Mouse (Mus musculus) heart, adult 2 months (tissue): ENCODE data around the gene Pfkfb1.

Experiments used
- CTCF ChIP-seq: fragments of 200-600 bp; IDR thresholded peaks from 2 replicates; pipeline ENCODE4 v1.8.1; 2022; ENCODE audit warnings: antibody characterized with exemption, mild to moderate bottlenecking, moderate library complexity
- EP300 ChIP-seq: fragments of 200-500 bp; IDR thresholded peaks from 2 replicates; pipeline ENCODE4 v1.6.1; 2011; ENCODE audit warnings: low read depth, low read length, control low read depth; ENCODE audit not compliant: insufficient read depth
- POLR2A ChIP-seq: fragments of 200-500 bp; IDR thresholded peaks from 2 replicates; pipeline ENCODE4 v1.6.1; 2011; ENCODE audit warnings: mild to moderate bottlenecking, low read depth, low read length, control low read depth; ENCODE audit not compliant: insufficient read depth

DNA sequence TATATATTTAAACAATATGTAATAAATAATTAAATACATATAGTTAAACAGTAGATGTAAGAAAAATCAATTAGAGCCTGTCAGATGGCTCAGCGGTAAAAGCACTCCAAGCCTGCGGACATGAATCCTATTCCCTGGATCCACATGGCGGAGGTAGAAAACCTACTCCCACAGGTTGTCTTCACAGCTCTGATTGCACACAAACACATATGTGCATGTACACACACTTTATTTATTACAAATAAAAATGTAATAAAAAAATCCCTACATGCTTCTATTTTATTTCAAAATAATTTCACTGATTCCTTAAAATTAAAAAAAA is 69.7 kb downstream of the Pfkfb1 start:
- TF ChIP-seq CTCF (no peak), EP300 (no peak), POLR2A (no peak)
